Mouse (Mus musculus) midbrain, embryonic 10.5 days (tissue): ENCODE measurements around the gene Mrpl40. TPM values are rescaled to one million over a fixed set of nuclear protein-coding genes. Genes with fewer than 3 reads are reported as not detected.

Source experiments
- polyA plus RNA-seq: library from polyadenylated mRNA; unstranded; fragments of >200 nt; fragmentation: Nextera tagmentation; extraction: Ambion mirVana; gene quantifications from 2 replicates; pipeline ENCODE4 v1.2.1, GENCODE M21; 2016

Mrpl40 gene
- polyA plus RNA-seq, 1 experiment from 2014 or later = 136 TPM

Other genes with a start within 250 kb of the Mrpl40 start
- gene Sept5, start 246.9 kb downstream of the Mrpl40 start, polyA plus RNA-seq = 31.2 and 42.8 TPM in 2 replicates
- gene Cldn5, start 100.0 kb downstream of the Mrpl40 start, polyA plus RNA-seq = 29.5 and 29.9 TPM in 2 replicates
- gene Ufd1, start 65.1 kb downstream of the Mrpl40 start, polyA plus RNA-seq = 96.4 and 107 TPM in 2 replicates
- gene Cdc45, start 64.9 kb downstream of the Mrpl40 start, polyA plus RNA-seq = 66.8 and 76.4 TPM in 2 replicates
- 25.7 and 26.6 TPM in 2 replicates for gene 2510002D24Rik, start 40.3 kb downstream of the Mrpl40 start, polyA plus RNA-seq
- gene Gm28539, start 40.3 kb downstream of the Mrpl40 start, polyA plus RNA-seq = not detected in 2 replicates
- gene Hira, start 175 bp upstream of the Mrpl40 start, polyA plus RNA-seq = 21.2 and 24.8 TPM in 2 replicates